Mouse (Mus musculus) thymus, postnatal 25 days (tissue): Measurements from ENCODE around the gene Sox15.
A peak's percentile ranks its signal among the peaks of the same experiment; 100 is the strongest.

Experiments used
- DNase-seq: peaks from one replicate; pipeline ENCODE4 v3.0.0; 2022

Gene Sox15

GRCm38 (mm10) chr11:69635471-69635870 lies 19.6 kb upstream of the Sox15 start:
- no peak for DNase-seq

DNA sequence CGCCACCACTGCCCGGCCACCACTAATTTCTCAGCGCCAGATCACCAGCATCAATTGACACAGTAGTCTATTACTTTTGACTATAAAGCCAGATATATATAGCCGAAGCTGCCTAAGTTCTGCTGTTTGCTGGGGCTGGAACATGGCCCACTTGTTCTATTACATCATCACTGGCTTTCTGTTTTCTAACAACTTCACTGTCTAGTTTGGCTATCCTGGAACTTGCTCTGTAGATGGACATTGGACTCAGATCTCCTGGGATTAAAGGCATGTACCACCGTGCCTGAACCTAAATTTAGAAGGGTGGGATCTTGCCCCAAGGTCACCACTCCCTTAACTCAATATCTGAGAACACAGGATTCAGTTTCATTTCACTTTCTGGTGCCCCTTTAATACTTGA lies 9.3 kb upstream of the Sox15 start:
- DNase-seq, result no peak

DNA sequence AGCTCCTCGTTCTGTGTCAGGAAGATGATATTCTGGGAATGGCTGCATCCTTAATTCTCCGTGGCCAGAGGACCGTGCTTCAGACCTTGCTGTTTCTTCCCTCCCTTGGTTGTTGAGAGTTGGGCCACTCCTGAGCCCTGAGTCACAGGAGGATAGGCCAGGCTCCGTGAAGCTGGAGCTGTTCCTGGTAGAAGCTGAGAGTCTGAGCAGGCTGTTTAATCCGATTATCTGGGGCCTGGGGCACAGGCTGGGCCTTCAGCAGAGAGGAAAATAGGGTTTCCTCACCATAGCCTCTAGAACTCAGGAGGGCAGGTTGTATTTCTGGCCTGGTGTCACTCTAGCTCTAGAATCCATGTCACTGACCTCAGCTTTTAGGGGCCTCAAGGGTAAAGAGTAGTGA lies 1.7 kb upstream of the Sox15 start:
- no peak for DNase-seq

DNA sequence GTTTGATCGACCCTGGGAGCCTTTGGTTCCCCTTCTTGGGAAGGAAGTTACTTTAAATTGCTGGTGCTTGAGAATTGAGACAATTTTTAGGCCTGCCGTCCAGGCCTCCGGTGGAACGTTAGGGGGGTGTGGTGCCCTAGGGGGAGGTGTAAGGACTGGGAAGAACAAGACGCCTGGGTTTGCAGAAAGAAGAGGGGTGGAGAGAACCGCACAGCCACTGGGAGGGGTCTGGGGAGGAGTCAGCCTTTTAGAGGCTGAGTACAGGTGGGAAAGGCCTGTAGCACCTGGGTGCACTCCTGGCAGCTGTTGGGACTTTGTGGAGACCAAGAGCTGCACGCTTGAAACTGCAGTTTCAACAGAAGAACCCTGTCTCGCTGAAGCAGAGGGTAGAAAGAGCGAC lies 354 bp upstream of the Sox15 start:
- no peak for DNase-seq

GRCm38 (mm10) chr11:69656065-69656455 lies 946 bp downstream of the Sox15 start:
- DNase-seq, result no peak

GRCm38 (mm10) chr11:69656617-69657461 lies 1.7 kb downstream of the Sox15 start:
- DNase-seq, result peak; percentile 70

DNA sequence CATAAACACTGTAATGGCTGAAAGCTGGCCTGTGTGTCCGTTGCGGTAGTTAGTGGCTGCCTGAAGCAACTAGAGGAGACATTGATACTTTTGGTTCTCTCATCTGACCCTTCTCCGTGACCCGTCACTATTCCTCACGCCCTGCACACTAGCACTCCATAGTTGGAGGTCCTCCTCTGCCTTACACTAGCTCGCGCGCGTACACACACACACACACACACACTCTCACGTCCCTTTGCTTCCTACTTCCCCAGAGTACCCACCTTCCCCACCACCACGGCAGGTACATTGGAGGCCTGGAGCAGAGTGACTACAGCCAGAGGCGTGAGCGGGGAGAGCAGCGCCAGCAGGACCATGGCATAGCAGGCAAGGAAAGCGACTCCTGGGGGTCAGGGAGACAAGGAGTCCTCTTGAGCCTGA lies 2.4 kb downstream of the Sox15 start:
- DNase-seq, result no peak

- DNase-seq, result no peak
These were observed 6.2 kb downstream of the Sox15 start for GRCm38 (mm10) chr11:69661221-69661881.

DNA sequence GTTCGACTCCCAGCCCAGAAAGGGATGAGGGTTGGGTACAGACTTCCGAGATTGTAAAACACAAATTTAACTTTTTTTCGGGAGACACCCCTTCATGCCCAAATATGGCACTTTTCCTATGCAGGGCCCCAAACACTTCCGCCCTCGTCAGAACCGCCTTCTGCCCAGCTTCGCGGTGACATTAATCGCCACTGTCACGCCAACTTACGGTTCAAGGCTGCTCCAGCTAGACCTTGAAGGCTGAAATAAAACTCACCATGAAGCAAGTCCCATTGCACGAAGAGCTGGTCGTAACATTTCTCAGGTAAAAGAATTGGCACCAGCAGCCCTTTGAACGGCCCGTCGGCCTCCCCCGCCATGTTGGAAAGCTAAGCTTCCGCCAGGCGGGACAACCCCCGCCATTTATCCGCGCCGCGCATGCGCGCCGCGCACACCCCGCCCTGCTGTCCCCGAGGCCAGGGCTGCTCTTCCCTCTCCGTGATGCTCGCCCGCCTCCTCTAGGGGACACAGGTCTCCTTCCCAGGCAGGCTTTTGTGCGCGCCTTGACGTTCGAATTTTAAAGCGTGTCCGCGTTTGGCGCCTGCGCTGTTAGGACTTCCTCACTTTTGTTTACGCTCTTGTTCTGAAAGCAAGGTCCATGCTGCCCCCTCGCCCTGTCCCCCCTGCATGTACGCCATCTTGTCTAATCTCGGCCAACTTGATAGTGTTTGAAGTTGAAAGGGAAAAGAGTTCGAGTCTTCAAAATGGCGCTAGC lies 7.3 kb downstream of the Sox15 start, which contains the start of gene Mpdu1:
Gene Mpdu1 (minus strand): TSS at position 430 of the 754 bp plus-strand sequence.
- peak; percentile 94 for DNase-seq

DNA sequence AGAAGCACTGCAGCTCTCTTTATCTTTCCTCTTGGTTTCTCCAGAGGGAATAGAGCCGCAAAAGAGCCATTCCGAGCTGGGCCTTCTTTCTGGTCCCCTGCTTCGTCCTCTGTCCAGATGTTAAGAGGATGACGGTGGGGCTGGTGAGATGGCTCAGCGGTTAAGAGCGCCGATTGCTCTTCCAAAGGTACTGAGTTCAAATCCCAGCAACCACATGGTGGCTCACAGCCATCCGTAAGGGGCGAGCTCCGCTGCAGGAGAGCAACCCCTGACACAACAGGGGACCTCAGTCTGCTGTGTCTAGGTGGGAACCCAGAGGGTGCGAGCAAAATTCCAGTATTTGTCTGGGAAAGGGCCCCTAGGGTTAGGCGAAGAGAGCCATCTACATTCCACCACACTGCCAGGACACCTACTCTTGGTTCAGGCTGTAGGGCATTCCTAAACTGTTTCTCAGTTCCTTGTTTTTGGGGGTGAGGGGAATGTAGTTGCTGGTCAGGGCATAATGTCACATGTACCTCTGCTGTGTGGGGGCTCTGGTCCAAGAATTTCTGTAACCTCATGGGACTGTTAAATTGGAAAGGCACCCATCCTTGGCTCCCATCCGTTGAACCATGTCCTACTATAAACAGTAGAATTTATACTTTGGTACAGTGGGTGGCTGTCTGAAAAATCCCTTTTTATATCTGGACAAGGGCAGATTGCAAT lies 8.0 kb downstream of the Sox15 start:
- no peak for DNase-seq

GRCm38 (mm10) chr11:69663795-69664194 lies 8.7 kb downstream of the Sox15 start:
- no peak for DNase-seq

DNA sequence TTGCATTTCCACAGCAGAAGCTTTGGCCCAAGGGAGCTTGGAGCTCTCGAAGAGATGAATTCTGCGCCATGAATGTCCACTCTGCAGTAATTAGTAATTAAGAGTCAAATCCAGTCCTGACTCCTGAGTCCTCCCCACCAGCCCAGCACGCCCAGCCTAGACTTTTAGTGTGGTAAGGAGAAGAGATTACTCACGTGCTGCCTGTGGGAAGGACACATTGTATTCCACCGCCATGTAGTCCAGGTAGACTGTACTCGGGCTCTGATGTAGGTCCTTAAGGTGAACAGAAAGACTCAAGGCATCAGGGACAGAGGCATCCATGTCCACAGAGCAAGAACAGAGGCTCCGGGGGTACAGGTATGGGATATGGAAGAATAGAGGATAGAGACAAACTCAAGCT lies 9.7 kb downstream of the Sox15 start:
- no peak for DNase-seq

- DNase-seq, result no peak
These were observed 10.4 kb downstream of the Sox15 start for GRCm38 (mm10) chr11:69665457-69665960.

GRCm38 (mm10) chr11:69665961-69666664 lies 11.0 kb downstream of the Sox15 start, which contains the start of gene Cd68:
Gene Cd68 (minus strand): TSS chr11:69666153.
- DNase-seq, result no peak

DNA sequence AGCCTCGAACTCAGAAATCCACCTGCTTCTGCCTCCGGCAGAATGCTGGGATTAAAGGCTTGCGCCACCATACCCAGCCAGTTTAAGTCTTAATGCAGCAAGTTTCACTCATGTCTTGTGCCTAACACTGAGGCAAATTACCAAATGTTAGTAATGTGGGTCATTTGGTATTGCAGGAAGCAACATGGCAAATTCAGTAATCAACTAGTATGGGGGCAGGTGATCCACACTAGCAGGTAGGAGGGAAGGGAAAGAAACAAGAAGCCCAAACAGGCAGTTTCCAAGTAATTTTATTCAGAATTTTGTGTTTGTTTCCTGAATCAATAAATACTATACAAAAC lies 11.5 kb downstream of the Sox15 start:
- no peak for DNase-seq

GRCm38 (mm10) chr11:69670786-69671725 lies 15.9 kb downstream of the Sox15 start:
- DNase-seq, result peak; percentile 96

DNA sequence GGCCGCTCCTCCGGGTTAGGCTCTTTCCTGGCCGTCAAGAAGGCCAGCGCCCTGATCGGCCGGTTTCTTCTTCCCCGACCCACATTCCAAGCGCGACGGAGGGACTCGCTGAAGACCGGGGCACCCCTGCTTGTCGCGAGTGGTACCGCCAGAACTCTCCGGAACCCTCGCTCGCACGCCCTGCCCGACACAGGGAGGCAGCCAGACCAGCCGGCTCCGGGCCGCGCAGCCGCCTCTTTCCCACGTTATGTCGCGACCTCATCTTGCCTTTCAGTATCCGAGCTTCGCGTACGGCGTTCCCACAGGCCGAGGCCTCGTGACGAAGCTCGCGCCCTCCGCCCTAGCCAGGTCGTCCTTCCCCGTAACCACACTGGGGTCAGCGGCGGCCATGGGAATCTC lies 16.6 kb downstream of the Sox15 start:
- DNase-seq, result no peak

GRCm38 (mm10) chr11:69672211-69672706 lies 17.1 kb downstream of the Sox15 start, which contains the start of gene Eif4a1:
Gene Eif4a1 (minus strand): TSS chr11:69672423.
- DNase-seq, result peak; percentile 100

DNA sequence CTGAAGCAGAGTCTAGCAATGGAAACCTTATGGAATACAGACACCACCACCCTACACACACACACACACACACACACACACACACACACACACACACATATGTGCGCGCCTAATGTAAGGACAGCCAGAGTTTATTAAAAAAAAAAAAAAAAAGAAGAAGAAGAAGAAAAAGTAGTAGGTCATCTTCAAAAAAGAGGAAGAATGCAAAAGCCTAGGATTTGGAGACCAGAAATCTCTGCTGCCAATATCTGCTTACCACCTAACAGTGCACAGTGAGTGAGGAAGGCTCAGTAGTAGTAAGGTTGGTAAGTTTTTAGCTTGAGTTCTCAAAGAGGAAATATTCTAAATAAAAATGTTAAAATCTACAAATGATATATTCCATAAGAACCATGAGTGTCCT lies 24.0 kb downstream of the Sox15 start:
- no peak for DNase-seq

- DNase-seq, result no peak
These were observed 25.2 kb downstream of the Sox15 start for GRCm38 (mm10) chr11:69680136-69680855.
